Mouse (Mus musculus): ENCODE data around the gene Trappc3l. TPM values are rescaled to one million over a fixed set of nuclear protein-coding genes. Genes with fewer than 3 reads are reported as not detected.
"Not testable (repeated sequence)": the region's sequence is repeated elsewhere in the genome, so short reads cannot be mapped to it uniquely, and the experiment has no call there.

Gene Trappc3l
- 0.19 TPM in 1 of 2 replicates, not detected in the other for polyA plus RNA-seq (2012; rRNA removed)

- peaks cover 2% of the 10 kb centered on the region; the same call in 1 of the 2 replicates for H3K4me1 ChIP-seq (ENCODE audit: control insufficient read depth, insufficient read depth, low read length)
- H3K4me3 ChIP-seq (ENCODE audit: insufficient read depth, low read length): no peak within 1 kb of the TSS
- no peak for TF ChIP-seq CTCF (IDR thresholded peaks at IDR 0.05; ENCODE audit: extremely low read depth, insufficient read depth, low read length)
- no peak within 1 kb of the TSS for H3K27ac ChIP-seq (ENCODE audit: insufficient read depth, low read length)
Measured at GRCm38 (mm10) chr10:34037401-34037800, at the start of gene Trappc3l. Gene Trappc3l, plus strand, starts transcription at chr10:34037597.

DNA sequence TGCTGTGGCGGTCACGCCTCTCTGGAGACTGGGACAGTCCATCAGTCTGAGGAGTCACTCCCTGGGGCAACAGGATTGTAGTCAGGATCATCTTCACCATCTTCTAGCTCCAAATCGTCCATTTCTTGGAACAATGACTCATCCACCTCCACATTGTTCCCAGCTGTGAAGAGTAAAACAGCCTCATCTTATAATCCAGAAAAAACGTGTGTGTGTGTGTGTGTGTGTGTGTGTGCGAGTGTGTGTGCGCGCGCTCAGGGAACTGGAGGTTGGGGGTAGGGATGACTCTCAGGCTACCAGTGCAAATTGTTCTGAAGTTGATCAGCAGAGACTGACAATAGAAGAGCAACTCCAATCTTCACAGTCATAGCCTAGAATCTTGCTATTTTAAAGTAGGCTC lies 40.7 kb upstream of the Trappc3l start:
- not testable (repeated sequence) for H3K4me1 ChIP-seq (ENCODE audit: control insufficient read depth, insufficient read depth, low read length); H3K27ac ChIP-seq (ENCODE audit: insufficient read depth, low read length); H3K4me3 ChIP-seq (ENCODE audit: insufficient read depth, low read length)

DNA sequence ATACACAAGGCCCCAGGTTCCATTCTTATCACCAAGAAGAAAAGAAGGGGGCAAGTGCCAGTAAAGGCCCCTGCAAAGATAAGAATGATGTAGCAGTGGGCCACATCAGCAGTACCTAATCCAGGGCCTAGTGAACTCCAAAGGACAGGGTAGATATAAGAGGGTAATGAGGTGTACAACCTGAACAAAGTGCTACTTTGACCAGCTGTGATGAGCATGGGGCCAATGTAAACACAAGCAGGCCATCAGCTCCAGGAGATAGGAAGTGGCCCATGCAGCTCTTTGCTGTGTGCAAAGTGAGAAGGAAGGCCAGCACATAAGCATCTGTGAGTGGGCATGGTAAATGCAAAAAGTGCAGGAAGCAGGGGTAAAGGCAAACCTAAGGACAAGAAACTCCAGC lies 39.0 kb upstream of the Trappc3l start:
- no peak overlapping the region for H3K4me3 ChIP-seq (ENCODE audit: insufficient read depth, low read length)
- no peak overlapping the region for H3K27ac ChIP-seq (ENCODE audit: insufficient read depth, low read length)
- no peak for TF ChIP-seq CTCF (IDR thresholded peaks at IDR 0.05; ENCODE audit: extremely low read depth, insufficient read depth, low read length)
- no peak for TF ChIP-seq POLR2A (IDR thresholded peaks at IDR 0.05; ENCODE audit: extremely low read depth, insufficient read depth, low read length)
- H3K4me1 ChIP-seq (ENCODE audit: control insufficient read depth, insufficient read depth, low read length): no peaks in the 10 kb centered on the region

GRCm38 (mm10) chr10:34012581-34012980 lies 24.8 kb upstream of the Trappc3l start:
- H3K4me1 ChIP-seq (ENCODE audit: control insufficient read depth, insufficient read depth, low read length): peaks cover 2% of the 10 kb centered on the region; the same call in 1 of the 2 replicates
- H3K27ac ChIP-seq (ENCODE audit: insufficient read depth, low read length): no peak overlapping the region
- no peak for TF ChIP-seq POLR2A (IDR thresholded peaks at IDR 0.05; ENCODE audit: extremely low read depth, insufficient read depth, low read length)
- TF ChIP-seq CTCF (IDR thresholded peaks at IDR 0.05; ENCODE audit: extremely low read depth, insufficient read depth, low read length): no peak
- H3K4me3 ChIP-seq (ENCODE audit: insufficient read depth, low read length): no peak overlapping the region

DNA sequence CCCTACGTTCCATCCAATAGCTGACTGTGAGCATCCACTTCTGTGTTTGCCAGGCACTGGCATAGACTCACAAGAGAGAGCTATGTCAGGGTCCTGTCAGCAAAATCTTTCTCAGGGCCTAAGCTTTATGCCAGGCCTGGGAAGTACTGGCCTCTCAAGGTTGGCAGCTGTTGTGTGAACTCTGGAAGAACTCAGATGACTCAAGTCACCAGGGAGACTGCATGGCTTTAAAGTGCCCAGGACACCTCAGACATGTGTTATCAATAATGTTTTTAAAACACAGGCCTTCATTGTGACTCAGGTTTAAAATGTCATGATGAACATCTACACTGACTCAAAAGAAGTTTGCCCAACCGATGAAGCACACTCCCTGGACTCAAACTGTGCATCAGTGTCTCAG lies 24.2 kb upstream of the Trappc3l start:
- TF ChIP-seq CTCF (IDR thresholded peaks at IDR 0.05; ENCODE audit: extremely low read depth, insufficient read depth, low read length): no peak
- no peak for TF ChIP-seq POLR2A (IDR thresholded peaks at IDR 0.05; ENCODE audit: extremely low read depth, insufficient read depth, low read length)
- Histone ChIP-seq H3K4me3 (ENCODE audit: insufficient read depth, low read length) (no peak overlapping the region), H3K27ac (ENCODE audit: insufficient read depth, low read length) (no peak overlapping the region), H3K4me1 (ENCODE audit: control insufficient read depth, insufficient read depth, low read length) (peaks cover 4% of the 10 kb centered on the region)

DNA sequence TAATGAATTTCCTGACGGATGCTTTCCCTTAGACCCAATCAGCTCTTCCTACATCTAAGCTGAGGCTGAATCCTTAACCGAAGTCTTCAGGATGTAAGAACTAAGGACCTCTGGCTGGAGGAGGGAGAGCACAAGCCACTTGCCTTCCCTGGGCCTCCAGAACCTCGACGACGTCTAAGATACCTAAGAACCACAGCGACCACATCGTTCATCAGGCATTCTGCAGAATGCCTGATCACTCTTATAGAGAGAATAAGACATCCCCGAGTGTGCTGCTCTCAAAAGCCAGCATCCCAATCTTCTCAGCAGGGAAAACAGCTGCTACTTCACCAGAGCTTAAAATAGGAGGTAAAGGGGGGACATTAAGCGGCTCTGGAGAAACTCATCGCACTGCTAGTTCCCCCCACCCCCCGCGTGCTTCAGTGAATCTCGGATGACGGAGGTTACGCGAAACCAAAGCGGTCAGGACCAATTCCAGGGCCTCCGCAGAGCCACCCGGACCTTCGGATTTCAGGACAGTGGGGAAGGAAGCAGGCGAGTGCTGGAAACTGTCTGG lies 18.6 kb upstream of the Trappc3l start:
- Histone ChIP-seq H3K4me3 (ENCODE audit: insufficient read depth, low read length) (peak overlapping the region; percentile 70), H3K4me1 (ENCODE audit: control insufficient read depth, insufficient read depth, low read length) (peaks cover 6% of the 10 kb centered on the region), H3K27ac (ENCODE audit: insufficient read depth, low read length) (peak overlapping the region; percentile 46)
- TF ChIP-seq POLR2A (IDR thresholded peaks at IDR 0.05; ENCODE audit: extremely low read depth, insufficient read depth, low read length): no peak
- TF ChIP-seq CTCF (IDR thresholded peaks at IDR 0.05; ENCODE audit: extremely low read depth, insufficient read depth, low read length): no peak

GRCm38 (mm10) chr10:34019302-34020075 lies 17.9 kb upstream of the Trappc3l start, which contains the start of gene Rwdd1:
Gene Rwdd1, minus strand, starts transcription at chr10:34019624.
- Histone ChIP-seq H3K27ac (ENCODE audit: insufficient read depth, low read length) (peak within 1 kb of the TSS; percentile 46), H3K4me3 (ENCODE audit: insufficient read depth, low read length) (peak within 1 kb of the TSS; percentile 70), H3K4me1 (ENCODE audit: control insufficient read depth, insufficient read depth, low read length) (peaks cover 6% of the 10 kb centered on the region)
- TF ChIP-seq POLR2A (IDR thresholded peaks at IDR 0.05; ENCODE audit: extremely low read depth, insufficient read depth, low read length): peak; percentile 55; the same call in 1 of the 2 replicates
- no peak for TF ChIP-seq CTCF (IDR thresholded peaks at IDR 0.05; ENCODE audit: extremely low read depth, insufficient read depth, low read length)

DNA sequence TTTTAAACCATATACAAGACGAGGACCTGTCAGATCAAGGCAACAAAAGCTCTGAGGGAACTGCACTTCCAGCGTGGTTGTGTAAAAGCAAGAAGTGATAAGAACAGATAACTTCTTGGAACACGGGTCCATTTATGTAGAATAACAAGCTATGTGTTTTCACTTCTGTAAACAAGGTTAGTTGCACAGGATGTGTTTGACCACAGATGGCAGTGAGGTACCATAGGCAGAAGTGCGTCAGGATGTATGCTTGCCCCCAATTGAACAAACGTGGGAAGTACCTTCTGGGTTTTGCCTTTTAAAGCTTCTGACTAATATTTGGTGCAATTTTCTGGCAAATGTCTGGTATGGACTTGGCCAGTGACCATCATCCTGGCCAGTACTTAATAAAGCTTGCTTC lies 7.1 kb upstream of the Trappc3l start:
- H3K4me3 ChIP-seq (ENCODE audit: insufficient read depth, low read length): no peak overlapping the region
- no peaks in the 10 kb centered on the region for H3K4me1 ChIP-seq (ENCODE audit: control insufficient read depth, insufficient read depth, low read length)
- H3K27ac ChIP-seq (ENCODE audit: insufficient read depth, low read length): no peak overlapping the region
- TF ChIP-seq CTCF (IDR thresholded peaks at IDR 0.05; ENCODE audit: extremely low read depth, insufficient read depth, low read length) (no peak), POLR2A (IDR thresholded peaks at IDR 0.05; ENCODE audit: extremely low read depth, insufficient read depth, low read length) (no peak)

DNA sequence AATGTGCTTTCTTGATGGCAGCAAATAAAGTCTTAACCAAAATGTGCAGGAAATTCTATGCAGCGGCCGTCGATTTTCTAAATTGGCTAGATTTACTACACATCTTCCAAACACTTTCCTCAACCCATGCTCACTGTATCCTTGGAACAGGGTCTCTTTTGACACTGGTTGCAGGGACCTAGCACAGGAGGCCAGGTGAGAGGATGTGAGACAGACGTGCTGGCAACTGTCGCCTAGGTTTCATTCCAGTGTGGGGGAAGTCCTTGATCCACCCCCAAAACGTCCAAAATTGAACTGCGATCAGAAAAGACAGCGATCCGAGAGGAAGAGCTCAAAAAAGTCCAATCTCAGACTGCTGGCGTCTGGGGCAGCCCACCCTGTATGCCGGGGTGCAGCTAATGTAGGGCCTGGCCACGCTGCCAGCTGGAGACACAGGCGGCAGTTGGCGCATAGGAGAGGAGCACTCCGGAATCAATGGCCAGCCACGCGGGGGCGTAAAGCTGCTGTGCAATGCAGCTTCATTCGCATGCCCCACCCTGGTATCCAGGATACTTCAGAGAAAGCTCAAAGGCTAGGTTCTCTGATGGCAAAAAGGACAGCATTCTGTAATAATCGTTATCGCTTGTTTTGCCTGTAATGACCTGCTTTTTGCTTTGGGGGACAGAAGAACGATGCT lies 3.6 kb upstream of the Trappc3l start:
- H3K4me3 ChIP-seq (ENCODE audit: insufficient read depth, low read length): peak overlapping the region; percentile 13
- TF ChIP-seq POLR2A (IDR thresholded peaks at IDR 0.05; ENCODE audit: extremely low read depth, insufficient read depth, low read length) (no peak), CTCF (IDR thresholded peaks at IDR 0.05; ENCODE audit: extremely low read depth, insufficient read depth, low read length) (peak; percentile 49)
- H3K4me1 ChIP-seq (ENCODE audit: control insufficient read depth, insufficient read depth, low read length): peaks cover 2% of the 10 kb centered on the region; the same call in 1 of the 2 replicates
- no peak overlapping the region for H3K27ac ChIP-seq (ENCODE audit: insufficient read depth, low read length)
